9 mouse cellular contexts compared by ENCODE assay signal in the genomic region with DNA sequence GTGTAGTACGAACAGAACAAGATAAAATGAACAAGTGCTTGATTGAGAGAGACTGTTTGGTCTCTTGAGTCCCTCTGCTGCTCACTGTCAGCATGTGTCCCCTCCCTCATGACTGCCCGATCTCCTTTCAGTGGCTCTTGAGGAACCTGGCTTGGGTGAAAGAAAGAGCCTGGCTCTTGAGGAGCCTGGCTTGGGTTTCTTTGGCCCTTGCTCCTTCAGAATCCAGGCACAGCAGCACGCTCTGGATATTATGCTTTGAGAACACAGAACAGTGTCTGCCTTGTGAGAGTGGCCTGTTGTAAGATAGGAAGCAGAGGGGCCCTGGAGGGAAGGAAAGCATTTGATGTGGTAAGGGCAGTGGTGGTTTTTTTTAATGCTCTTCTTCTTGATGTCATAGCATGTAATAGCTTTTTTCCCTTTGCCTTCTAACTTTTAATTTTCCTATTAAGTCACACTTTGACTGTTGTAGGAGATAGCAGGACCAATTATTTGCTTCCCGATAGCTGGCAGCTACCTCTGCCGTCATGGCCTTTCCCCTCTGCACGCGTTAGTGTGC.
DNase-seq lines count a peak whose midpoint lies in the region; ATAC-seq and TF ChIP-seq lines count a peak whose summit lies in the region.
"Had no signal": no experiment of that assay in that cellular context is flagged by ENCODE, and none has a peak within 500 bp of the region (broad histone marks: within the 10 kb centered on the region; RNA-seq: fewer than 3 reads in every experiment).

No protein-coding gene starts in this region.

- no peaks in the 10 kb centered on the region for H3K9me3 ChIP-seq in midbrain, embryonic 10.5 days (replicated peaks)
- H3K9me3 ChIP-seq in midbrain, embryonic 11.5 days (ENCODE audit: control insufficient read depth, low read length), result no peaks in the 10 kb centered on the region
- H3K9me3 ChIP-seq in hindbrain, embryonic 12.5 days (replicated peaks), result no peaks in the 10 kb centered on the region
- no peaks in the 10 kb centered on the region for H3K9me3 ChIP-seq in midbrain, embryonic 16.5 days (replicated peaks; ENCODE audit: control insufficient read depth, low read length, poor library complexity, severe bottlenecking)
- H3K9me3 ChIP-seq: stomach, embryonic 15.5 days had no signal

- H3K27ac ChIP-seq in gastrocnemius, adult 2 months, result peak overlapping the region; percentile 83
- peak overlapping the region; percentile 33 for H3K27ac ChIP-seq in midbrain, embryonic 10.5 days (replicated peaks)
- no peak overlapping the region for H3K27ac ChIP-seq in midbrain, embryonic 11.5 days (ENCODE audit: low read depth, low read length)
- H3K27ac ChIP-seq in hindbrain, embryonic 12.5 days, result peak overlapping the region; percentile 70
- H3K27ac ChIP-seq in midbrain, embryonic 16.5 days (ENCODE audit: low read length), result peak overlapping the region; percentile 29
- H3K27ac ChIP-seq: stomach, embryonic 15.5 days had no signal

- intact Hi-C loops in gastrocnemius, adult 2 months (cut with DNase I), result loop anchor here (1.0 kb wide), 1 partner anchor 65 kb away; no protein-coding TSS in a partner anchor

- peak; percentile 20; the same call in 1 of the 2 replicates for TF ChIP-seq CTCF in gastrocnemius, adult 2 months (IDR thresholded peaks at IDR 0.05)

- H3K4me2 ChIP-seq in midbrain, embryonic 11.5 days, result no peak overlapping the region
- H3K4me2 ChIP-seq in hindbrain, embryonic 12.5 days (replicated peaks), result no peak overlapping the region
- no peak overlapping the region for H3K4me2 ChIP-seq in midbrain, embryonic 16.5 days (ENCODE audit: low read length)
- H3K4me2 ChIP-seq: stomach, embryonic 15.5 days had no signal

- H3K4me1 ChIP-seq in midbrain, embryonic 10.5 days, result peaks cover 34% of the 10 kb centered on the region
- H3K4me1 ChIP-seq in midbrain, embryonic 11.5 days (ENCODE audit: control insufficient read depth, insufficient read depth, low read length), result peaks cover 3% of the 10 kb centered on the region; the same call in 1 of the 2 replicates
- peaks cover 33% of the 10 kb centered on the region for H3K4me1 ChIP-seq in hindbrain, embryonic 12.5 days
- peaks cover 44% of the 10 kb centered on the region for H3K4me1 ChIP-seq in midbrain, embryonic 16.5 days (ENCODE audit: control insufficient read depth, insufficient read depth, low read length)
- H3K4me1 ChIP-seq: stomach, embryonic 15.5 days had no signal

- WGBS in midbrain, embryonic 10.5 days, result 80% methylated on average over 7 of the region's 7 CpGs
- 75% methylated on average over 7 of the region's 7 CpGs for WGBS in midbrain, embryonic 11.5 days
- WGBS in hindbrain, embryonic 12.5 days, result 65% methylated on average over 7 of the region's 7 CpGs
- WGBS in midbrain, embryonic 16.5 days, result 45% methylated on average over 7 of the region's 7 CpGs

- no peak for ATAC-seq in midbrain, embryonic 11.5 days (ENCODE audit: low FRiP score)
- ATAC-seq in hindbrain, embryonic 12.5 days (ENCODE audit: low FRiP score), result no peak
- ATAC-seq in midbrain, embryonic 16.5 days, result no peak

- peaks cover 44% of the 10 kb centered on the region for H3K36me3 ChIP-seq in midbrain, embryonic 10.5 days
- no peaks in the 10 kb centered on the region for H3K36me3 ChIP-seq in midbrain, embryonic 11.5 days (ENCODE audit: control insufficient read depth, insufficient read depth, low read length)
- peaks cover 23% of the 10 kb centered on the region for H3K36me3 ChIP-seq in hindbrain, embryonic 12.5 days
- peaks cover 6% of the 10 kb centered on the region; the same call in 1 of the 2 replicates for H3K36me3 ChIP-seq in midbrain, embryonic 16.5 days (ENCODE audit: control insufficient read depth, insufficient read depth, low read length)

- no peaks in the 10 kb centered on the region for H3K27me3 ChIP-seq in midbrain, embryonic 10.5 days (ENCODE audit: low read depth, poor library complexity, severe bottlenecking)
- no peaks in the 10 kb centered on the region for H3K27me3 ChIP-seq in midbrain, embryonic 11.5 days (ENCODE audit: control insufficient read depth, insufficient read depth, low read length)
- H3K27me3 ChIP-seq in hindbrain, embryonic 12.5 days, result no peaks in the 10 kb centered on the region; the same call in 1 of the 2 replicates
- H3K27me3 ChIP-seq in midbrain, embryonic 16.5 days (ENCODE audit: control insufficient read depth, insufficient read depth, low read depth, low read length), result no peaks in the 10 kb centered on the region
- H3K27me3 ChIP-seq: stomach, embryonic 15.5 days had no signal

- H3K9ac ChIP-seq in midbrain, embryonic 11.5 days (ENCODE audit: low read length), result no peak overlapping the region
- H3K9ac ChIP-seq in hindbrain, embryonic 12.5 days, result peak overlapping the region; percentile 23; the same call in 1 of the 2 replicates
- H3K9ac ChIP-seq in midbrain, embryonic 16.5 days (ENCODE audit: low read depth, low read length), result no peak overlapping the region
- H3K9ac ChIP-seq: stomach, embryonic 15.5 days had no signal

- DNase-seq in gastrocnemius, adult 2 months, result peak; percentile 63
- no peak for DNase-seq in gastrocnemius, postnatal 4 days (ENCODE audit: low spot score in 2 of 2)
- DNase-seq in midbrain, embryonic 10.5 days (ENCODE audit: low spot score), result no peak
- no peak for DNase-seq in midbrain, embryonic 11.5 days (ENCODE audit: low spot score, missing footprints)
- no peak for DNase-seq in cerebellum, postnatal 14 days
- no peak for DNase-seq in urinary bladder, postnatal 10 days (ENCODE audit: low spot score)

- H3K4me3 ChIP-seq in gastrocnemius, adult 2 months, result no peak overlapping the region
- no peak overlapping the region for H3K4me3 ChIP-seq in midbrain, embryonic 10.5 days
- no peak overlapping the region for H3K4me3 ChIP-seq in midbrain, embryonic 11.5 days (ENCODE audit: low read depth, low read length)
- H3K4me3 ChIP-seq in hindbrain, embryonic 12.5 days, result no peak overlapping the region
- no peak overlapping the region for H3K4me3 ChIP-seq in midbrain, embryonic 16.5 days (ENCODE audit: low read depth, low read length)
- H3K4me3 ChIP-seq: stomach, embryonic 15.5 days had no signal
